Mouse (Mus musculus) cerebellum, adult (tissue): ENCODE results near the gene Slc26a8.
A peak's percentile ranks its signal among the peaks of the same experiment; 100 is the strongest.

ENCODE experiments used
- ATAC-seq: cut with Nextera tagmentation; 2 replicates; pipeline ENCODE4 v1.9.2; 2017; ENCODE audit warnings: mild to moderate bottlenecking, moderate library complexity, mixed read lengths; ENCODE audit not compliant: insufficient number of reproducible peaks, low FRiP score, low TSS enrichment

The Slc26a8 gene

DNA sequence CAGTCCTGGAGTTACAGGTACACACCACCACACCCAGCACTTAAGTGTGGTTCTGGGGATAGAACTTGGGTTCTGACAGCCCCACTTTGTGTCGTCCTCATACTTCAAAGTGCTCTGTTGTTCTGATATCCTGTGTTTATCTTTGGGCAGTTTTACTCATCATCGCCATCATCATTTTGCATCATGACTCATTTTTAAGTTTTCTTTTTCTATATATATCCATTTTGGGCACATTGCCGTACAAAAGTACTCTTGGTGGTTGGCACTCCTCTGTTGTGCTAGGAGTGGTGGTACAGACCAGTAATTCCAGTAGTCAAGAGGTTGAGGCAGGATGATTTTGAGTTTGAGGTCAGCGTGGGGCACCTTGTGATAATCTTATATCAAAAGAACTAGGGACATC, 11.1 kb upstream of the Slc26a8 start:
- no peak for ATAC-seq

DNA sequence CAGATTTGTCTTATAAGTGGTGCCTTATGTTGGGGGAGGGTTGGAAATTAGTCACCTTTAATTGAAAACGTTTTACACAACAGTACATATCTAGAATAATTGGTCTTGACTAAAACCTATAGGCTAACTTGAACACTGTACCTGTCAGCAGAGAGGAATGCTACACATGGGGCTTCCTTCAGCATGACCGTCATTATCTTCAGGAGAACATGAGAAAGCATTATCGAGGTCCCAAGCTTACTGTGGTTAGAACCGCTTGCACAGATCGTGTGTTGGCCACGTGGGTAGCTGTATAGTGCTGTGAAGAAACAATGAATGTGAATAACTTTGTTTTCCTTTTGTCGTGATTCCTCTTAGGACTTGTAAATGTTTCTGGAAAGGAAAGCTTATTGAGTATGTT, 9.8 kb upstream of the Slc26a8 start:
- no peak for ATAC-seq

DNA sequence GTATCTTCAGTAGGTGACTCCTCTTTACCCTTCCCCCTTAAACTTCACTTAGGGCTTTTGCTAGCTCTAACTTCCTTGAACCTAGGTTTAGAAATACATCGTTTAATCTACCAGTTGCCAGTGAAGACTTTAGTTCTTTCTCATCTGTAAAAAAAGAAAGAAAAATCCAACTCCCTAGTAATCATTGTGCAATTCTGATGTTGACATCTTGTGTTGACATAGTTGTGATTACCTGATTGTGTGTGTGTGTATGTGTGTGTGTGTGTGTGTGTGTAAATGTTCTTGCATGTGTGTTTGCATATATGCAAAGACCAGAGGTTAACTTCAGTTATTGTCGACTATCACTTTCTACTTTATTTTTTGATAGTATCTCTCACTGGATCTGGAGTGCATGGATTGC, 8.6 kb upstream of the Slc26a8 start:
- ATAC-seq: no peak

DNA sequence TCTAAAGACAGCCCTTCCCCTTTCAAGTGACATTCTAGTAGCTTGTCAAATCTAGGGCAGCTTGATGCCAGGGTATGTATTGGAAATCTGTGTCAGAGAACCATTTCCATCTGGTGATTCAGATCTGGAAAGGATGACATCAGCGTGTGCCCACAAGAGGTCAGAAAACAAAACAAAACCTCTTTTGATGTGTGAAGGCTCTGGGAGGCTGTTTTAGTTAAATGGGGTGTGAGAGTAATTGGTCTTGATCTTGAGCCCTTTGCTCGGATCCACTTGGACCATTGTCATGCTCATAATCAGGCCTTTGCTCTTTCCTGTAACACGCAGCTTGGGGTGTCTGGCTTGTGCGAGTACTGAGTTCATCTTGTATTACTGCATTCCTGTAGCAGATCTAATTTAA, 8.2 kb upstream of the Slc26a8 start:
- ATAC-seq: peak; percentile 31; the same call in 1 of the 2 replicates

DNA sequence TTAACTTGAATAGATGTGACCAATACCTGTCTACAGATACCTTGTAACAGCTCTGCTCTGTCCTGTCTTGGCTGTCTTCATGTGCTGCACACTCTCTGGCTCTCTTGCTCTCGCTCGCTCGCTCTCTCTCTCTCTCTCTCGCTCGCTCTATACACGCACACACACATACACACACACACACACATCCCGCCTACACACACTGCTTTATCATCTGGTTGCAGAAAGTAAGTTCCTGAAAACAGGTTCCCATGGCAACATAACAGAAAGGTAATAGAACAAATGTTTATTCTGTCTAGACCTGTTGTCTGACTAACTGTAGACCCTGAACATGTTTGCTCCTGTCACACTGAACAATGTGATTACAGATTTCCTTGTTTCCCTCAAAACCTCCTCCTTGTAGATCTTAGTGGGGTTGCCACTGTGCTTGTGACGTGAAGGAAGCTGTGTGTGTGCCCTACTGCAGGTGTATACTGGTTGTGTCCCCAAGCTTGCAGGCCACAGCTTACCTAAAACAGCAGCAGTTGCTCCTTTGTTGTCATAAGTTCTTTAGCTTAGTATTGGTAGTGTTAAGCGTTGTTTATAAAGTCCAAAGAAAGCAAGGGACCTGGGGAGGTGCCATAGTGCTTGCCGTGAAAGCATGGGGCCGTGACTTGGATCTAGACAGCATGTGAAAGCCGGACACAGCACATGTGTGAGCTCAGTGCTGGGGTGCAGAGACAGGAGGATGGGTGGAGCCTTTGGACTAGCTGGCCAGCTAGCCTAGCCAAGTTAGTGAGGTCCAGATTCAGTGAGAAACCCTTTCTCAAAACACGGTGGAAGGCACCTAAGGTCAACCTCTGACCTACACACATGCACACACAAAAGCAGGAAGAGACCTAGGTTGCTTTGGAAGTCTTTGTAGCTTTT, 7.5 kb upstream of the Slc26a8 start:
- peak; percentile 56; the same call in 1 of the 2 replicates for ATAC-seq

DNA sequence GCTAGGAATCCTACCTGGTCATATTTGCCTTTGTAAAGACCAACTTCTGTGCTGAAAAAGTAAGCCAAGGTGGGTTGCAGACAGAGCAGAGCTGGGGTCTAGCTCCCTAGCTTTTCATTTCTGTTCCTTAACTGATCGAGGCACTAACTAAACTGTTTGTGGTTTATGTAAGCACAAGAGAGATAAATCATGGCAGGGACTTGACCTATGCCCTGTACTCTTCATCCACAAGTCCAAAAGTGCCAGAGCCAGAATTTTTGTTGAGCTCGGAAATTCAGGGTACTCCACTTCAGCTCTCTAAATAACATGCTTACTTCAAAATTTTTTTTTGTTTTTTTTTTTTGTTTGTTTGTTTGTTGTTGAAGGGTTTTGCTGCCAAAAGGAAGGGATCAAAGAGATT, 6.6 kb upstream of the Slc26a8 start:
- no peak for ATAC-seq

DNA sequence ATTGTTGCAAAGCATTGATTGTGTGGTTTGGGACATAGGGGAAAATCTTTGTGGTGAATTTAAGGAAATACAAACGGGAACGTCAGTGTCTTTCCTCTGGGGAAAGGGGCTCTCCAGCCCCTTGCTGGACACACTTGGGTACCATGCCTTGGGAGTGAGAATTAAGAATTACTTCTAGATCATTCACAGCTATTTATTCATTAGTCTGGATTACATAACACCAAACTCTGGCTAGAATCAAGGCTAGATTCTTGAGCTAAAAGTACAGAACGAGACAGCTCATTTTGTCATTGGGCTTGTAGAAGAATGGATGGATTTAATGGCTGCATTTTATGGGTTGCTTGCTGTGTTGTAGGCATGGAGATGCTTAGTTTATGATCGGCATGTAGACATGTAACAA, 4.8 kb upstream of the Slc26a8 start:
- no peak for ATAC-seq

DNA sequence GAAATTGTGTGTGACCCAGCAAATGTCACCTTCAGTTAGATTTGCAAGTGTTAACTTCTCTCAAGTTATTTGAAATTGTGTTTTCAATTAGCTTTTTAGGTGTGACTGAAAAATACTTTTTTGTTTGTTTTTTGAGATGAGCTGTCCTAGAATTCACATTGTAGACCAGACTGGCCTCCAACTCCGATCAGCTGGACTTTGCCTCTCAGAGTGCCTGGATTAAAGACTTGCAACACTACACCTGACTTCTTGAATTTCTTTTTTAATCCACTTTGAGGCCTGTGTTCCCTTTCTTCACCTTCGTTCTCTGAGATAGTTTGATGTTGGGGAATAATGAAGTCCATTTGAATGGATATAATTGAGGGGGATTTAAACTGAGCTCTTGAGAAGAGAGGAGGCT, 4.0 kb upstream of the Slc26a8 start:
- ATAC-seq: no peak

DNA sequence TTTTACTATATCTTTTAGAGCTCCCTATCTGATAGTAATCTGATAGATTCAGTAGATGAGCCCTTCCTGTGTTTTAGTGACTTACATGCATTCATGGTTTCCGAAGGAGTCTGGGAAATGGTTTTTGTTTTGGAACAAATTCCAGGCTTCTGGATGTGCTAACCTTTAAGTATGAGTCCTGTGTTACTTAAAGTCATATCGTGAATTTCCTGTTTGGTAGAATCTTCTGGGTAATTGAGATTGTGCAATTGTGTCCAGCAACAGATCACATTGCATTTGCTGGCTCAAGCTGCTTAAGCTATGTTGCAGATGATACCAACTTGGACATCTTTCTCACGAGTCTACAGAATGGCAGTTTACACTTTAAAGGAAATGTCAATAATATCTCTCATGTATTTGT, 3.1 kb upstream of the Slc26a8 start:
- ATAC-seq: no peak

DNA sequence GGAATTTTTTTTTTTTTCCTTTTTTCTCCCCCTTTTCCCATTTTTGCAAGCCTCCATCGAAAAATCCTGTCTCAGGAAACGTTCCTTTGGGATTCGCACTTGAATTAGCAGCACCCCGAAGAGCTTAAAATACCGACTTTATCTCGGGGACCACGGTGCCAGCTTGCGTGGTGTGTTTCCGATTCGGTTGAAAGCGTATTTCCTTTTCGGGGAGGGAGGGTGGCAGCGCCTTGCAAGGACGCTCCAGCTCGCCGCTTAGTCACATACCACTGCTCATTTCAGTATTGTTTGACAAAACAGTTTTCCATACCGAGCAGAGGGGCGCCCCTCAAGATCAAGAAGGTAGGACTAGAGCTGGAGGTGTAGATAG, 2.3 kb upstream of the Slc26a8 start:
- ATAC-seq: no peak

DNA sequence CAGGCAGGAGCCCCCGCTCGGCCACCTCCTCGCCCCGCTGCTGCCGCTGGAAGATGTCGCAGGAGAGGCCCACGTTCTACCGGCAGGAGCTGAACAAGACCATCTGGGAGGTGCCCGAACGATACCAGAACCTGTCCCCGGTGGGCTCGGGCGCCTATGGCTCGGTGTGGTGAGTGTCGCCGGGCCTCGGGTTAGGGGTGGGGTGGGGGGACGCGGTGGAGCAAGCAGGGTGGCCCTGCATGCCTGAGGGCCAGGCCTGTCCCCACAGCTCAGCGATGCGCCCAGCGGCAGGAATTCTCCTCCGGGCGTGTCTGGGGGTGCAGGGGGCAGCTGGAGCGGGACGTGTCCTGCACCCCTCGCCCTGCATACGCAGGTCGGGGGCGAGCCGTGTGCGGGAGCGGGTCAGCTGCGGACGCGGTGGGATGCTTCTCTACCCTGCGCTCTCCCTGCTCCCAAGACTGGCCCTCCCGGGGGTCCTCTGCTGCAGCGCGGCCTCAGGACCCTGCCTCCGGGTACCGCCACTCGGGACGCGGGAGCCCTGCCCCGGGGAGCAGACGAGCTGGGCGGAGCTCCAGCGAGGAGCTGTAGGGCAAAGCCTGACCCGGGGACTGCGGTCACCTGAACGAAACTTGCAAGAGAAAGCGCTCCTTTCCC, 1.8 kb upstream of the Slc26a8 start:
- ATAC-seq: peak; percentile 28; the same call in 1 of the 2 replicates

DNA sequence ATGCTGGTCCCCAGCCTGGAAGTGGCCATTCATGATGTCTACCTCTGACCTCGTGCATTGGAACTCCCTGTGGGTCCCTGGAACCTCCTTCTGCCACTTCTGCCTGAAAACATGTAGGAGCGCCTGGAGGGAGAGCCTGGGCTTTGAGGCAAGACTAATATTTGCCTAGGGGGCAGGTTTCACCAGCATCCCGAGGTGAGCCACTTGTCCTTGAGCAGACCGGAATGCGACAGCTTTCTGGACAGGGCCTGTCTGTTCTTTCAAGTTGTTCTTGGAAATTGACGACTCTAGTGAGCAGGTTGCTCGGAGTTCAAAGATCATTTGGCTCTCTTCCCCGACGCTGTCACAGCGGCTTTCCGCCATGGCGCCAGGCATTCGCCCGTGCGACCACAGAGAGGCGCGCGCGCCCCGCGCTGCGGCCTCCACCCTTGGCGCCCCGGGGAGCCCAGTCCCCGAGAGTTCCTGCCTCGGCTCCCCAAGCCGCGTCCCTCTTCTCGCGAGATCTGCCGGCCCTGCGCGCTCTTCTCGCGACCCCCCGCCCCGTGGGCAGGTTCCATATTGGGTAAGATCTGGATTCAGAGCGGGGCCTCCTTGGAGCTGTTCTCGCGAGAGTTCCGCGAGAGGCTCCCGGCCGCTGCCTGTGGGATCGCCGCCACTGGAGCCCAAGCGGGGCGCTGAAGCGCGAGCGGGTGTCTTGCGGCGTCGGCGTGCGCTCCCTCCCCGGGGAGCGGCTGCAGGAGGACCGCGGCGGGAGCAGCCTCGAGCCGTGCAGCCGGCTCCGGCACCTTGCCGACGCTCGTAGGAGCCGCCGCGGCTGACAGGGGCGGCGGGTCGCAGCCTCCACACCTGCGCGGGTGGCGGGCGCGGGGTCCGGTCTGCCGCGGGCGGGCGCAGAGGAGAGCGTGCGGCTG, 998 bp upstream of the Slc26a8 start, which contains the start of gene Mapk14:
Mapk14 (plus strand) TSS at position 554 of the 911 bp plus-strand sequence.
- ATAC-seq: peak; percentile 85

DNA sequence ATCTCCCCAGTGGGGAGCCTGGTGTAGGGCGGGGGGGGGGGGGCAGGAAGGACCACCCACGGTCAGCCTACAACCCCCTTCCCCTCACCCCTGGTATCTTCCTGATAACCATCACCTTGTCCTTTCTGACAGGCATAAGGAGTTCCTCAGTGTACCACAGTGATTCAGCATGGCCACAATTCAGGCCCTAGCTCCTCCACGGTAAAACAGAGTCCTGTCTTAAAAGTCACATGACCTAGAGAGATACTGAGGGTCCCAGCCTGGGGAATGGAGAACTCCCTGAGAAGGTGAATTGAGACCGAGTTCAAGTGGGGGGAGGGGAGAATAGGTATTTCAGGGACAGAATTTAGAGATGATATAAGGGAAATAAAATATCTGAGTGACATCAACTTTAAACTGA, 2.7 kb downstream of the Slc26a8 start:
- ATAC-seq: no peak

DNA sequence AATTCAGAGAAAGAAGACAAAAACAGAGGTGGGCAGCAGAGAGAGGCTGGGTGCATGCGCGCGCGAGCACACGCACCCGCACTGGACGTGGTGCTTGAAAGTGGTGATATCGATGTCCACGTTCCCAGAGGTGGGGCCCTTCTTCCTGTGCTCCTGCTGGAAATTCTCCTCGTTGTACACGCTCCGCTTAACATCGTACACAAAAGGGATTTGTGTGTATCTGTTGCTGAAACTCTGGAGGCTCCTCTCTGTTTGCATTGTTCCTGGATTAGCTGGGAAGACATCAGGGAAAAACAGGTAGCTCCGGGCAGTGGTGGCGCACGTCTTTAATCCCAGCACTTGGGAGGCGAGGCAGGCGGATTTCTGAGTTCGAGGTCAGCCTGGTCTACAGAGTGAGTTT, 5.4 kb downstream of the Slc26a8 start:
- ATAC-seq: no peak

DNA sequence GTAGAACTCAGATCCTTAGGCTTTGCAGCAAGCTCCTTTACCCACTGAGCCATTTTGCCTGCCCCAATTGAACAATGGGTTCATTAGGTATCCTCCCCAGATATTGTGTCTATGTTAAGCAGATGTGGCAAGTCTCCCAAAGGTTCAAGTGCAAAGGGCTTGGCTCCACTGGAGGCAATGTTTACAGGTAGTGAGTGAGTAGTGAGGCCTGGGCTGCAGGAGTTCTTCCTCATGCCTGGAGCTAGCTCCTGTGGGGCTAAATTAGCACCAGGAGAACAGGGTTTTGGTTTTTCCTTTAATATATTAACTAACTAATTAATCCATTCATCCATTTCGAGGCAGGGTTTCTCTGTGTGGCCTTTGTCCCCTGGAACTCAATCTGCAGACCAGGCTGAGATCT, 6.4 kb downstream of the Slc26a8 start:
- ATAC-seq: no peak

DNA sequence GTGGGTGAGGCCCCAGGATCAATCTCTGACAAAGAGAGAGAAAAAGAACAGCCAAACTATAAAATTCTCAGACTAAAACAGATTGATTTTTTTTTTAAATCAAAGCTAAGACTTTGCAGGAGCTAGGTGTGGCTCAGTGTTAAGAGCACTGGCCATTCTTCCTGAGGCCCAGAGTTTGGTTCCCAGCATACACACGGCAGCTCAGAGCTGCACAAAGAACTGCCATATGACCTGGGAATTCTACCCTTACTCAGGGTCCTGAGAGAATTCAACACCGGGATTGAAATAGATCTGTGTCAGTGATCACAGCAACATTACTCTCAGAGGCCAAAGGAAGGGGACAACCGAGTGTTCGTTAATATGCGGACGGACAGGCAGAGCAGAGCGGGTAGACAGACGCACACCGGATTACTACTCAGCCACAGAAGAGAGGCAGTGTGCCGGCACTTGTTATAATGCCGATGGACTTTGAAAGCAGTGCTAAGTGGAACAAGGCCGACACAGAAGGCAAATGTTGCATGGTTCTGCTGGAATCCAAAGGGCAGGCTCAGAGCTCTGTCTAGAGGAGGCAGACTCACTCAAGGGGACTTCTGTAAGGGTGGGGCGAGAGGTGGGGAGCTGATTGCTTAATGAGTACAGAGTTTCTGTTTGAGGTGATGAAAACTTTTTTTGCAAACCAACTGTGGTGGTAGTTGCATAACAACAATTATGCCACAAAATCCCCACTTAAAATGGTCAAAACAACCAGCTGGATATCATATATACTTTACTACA, 7.5 kb downstream of the Slc26a8 start:
- ATAC-seq: no peak

DNA sequence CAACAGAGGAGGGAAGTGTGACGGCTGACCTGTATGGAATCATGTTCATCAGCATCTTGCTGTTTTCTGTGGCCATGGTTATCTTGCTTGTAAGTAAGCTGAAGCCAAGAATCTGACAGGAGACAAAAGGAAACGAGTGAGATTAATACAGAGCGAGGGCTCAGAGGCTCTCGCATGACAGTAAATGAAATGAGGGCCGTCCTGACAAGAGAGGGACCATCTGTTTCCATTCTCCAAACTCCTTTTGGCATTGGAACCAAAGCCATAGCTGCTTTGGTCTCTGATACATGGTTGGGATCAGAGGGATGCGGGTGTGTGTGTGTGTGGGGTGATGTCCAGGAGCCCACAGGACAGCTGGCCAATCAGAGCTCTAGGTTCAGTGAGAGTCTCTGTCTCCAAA, 30.5 kb downstream of the Slc26a8 start:
- no peak for ATAC-seq

DNA sequence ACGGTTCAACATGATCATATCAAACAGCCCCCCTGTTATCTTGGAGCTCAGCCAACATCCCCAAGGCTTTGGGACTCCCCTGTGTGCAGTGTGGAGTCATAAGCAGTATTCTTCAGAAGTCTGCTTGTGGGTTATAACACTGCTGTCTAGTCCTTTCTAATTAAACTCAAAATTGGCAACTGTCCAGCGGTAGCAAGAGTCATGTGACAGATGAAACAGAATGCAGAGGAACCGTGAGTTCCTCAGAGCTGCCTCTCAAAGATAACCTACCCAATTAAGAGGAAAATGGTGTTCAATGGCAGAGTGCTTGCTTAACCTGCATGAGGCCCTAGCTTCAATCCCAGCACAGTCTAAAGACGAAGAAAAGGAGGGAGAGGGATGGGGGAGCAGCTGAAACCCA, 32.1 kb downstream of the Slc26a8 start:
- ATAC-seq: no peak

DNA sequence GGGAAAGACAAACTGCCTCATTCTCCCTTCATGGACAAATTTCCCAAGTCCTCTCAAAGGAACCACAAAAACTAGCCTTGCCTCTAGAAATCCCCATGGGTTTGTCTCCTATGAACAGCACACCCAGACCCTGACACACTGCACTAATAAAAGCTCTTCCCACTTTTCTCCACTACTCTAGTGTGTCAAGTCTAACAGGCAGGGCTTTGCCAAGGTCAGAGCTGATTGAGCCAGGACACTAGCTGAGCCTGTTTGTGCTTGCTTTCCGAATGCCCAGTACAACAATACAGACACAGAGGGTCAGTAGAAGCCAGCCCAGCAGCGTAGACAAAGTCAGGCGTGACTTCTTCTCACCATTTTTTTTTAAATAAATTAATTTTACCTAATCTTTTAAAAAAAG, 39.8 kb downstream of the Slc26a8 start:
- no peak for ATAC-seq
